Mouse (Mus musculus) CH12.LX (cell line): ENCODE data around the gene Cux1.

ENCODE experiments used
- BHLHE40 ChIP-seq: IDR thresholded peaks from 2 replicates; pipeline ENCODE4 v1.6.1; 2011; ENCODE audit warnings: mild to moderate bottlenecking, low read depth, low read length, improper control_type of control experiment
- CHD2 ChIP-seq: IDR thresholded peaks from 2 replicates; pipeline ENCODE4 v1.6.1; 2011; ENCODE audit warnings: low read length, improper control_type of control experiment
- EP300 ChIP-seq: IDR thresholded peaks from 2 replicates; pipeline ENCODE4 v1.6.1; 2011; ENCODE audit warnings: low read length, improper control_type of control experiment
- POLR2A ChIP-seq: IDR thresholded peaks from 2 replicates; pipeline ENCODE4 v1.6.1; 2011; ENCODE audit warnings: low read depth, mild to moderate bottlenecking, improper control_type of control experiment, low read length
- USF1 ChIP-seq: IDR thresholded peaks from 2 replicates; pipeline ENCODE4 v1.6.1; 2014; ENCODE audit warnings: low read depth, mild to moderate bottlenecking, inconsistent platforms, low read length, improper control_type of control experiment
- ZC3H11A ChIP-seq: IDR thresholded peaks from 2 replicates; pipeline ENCODE4 v1.6.1; 2012; ENCODE audit warnings: low read depth, mild to moderate bottlenecking, inconsistent platforms, low read length, improper control_type of control experiment
- ZNF384 ChIP-seq: IDR thresholded peaks from 2 replicates; pipeline ENCODE4 v1.6.1; 2012; ENCODE audit warnings: low read depth, low read length, improper control_type of control experiment, inconsistent platforms

GRCm38 (mm10) chr5:136560656-136561055 is 6.6 kb downstream of the Cux1 start:
- no peak for TF ChIP-seq EP300
- TF ChIP-seq USF1, result no peak
- TF ChIP-seq BHLHE40, result no peak
- TF ChIP-seq CHD2, result no peak
- TF ChIP-seq ZC3H11A, result no peak
- TF ChIP-seq ZNF384, result no peak
- no peak for TF ChIP-seq POLR2A
